Mouse (Mus musculus) urinary bladder, postnatal 0 days (tissue): ENCODE results near the gene Secisbp2. TPM values are rescaled to one million over a fixed set of nuclear protein-coding genes. Genes with fewer than 3 reads are reported as not detected.

Experiments used
- polyA plus RNA-seq: library from polyadenylated mRNA; unstranded; fragments of >200 nt; fragmentation: Nextera tagmentation; extraction: Ambion mirVana; gene quantifications from 2 replicates; pipeline ENCODE4 v1.2.1, GENCODE M21; 2015

Secisbp2 gene
- polyA plus RNA-seq = 15.5 and 16.7 TPM in 2 replicates

GRCm38 (mm10) chr13:51651408-51652064 is at the start of gene Secisbp2:
Gene Secisbp2 (plus strand): TSS chr13:51651697.

GRCm38 (mm10) chr13:51644829-51645789 is 6.4 kb upstream of the Secisbp2 start, which contains the start of gene Cks2:
Gene Cks2 (plus strand): TSS chr13:51645232.

Other genes starting within 250 kb of the Secisbp2 start
- 19.1 and 20.6 TPM in 2 replicates for gene S1pr3, start 243.1 kb upstream of the Secisbp2 start, polyA plus RNA-seq
- 0.12 TPM in 1 of 2 replicates, not detected in the other for gene Shc3, start 82.3 kb upstream of the Secisbp2 start, polyA plus RNA-seq
- 69.3 and 89.2 TPM in 2 replicates for gene Cks2, start 6.5 kb upstream of the Secisbp2 start, polyA plus RNA-seq
- 2.4 and 2.5 TPM in 2 replicates for gene Sema4d, start 142.1 kb downstream of the Secisbp2 start, polyA plus RNA-seq
- 260 and 292 TPM in 2 replicates for gene Gadd45g, start 195.0 kb downstream of the Secisbp2 start, polyA plus RNA-seq